Mouse (Mus musculus) A20 (cell line): ENCODE measurements around the gene Traf3ip3.
A peak's percentile ranks its signal among the peaks of the same experiment; 100 is the strongest.

Source experiments
- DNase-seq: peaks from one replicate; pipeline ENCODE4 v3.0.0-alpha.2; 2011; ENCODE audit warnings: low read depth, low spot score

Gene Traf3ip3

DNA sequence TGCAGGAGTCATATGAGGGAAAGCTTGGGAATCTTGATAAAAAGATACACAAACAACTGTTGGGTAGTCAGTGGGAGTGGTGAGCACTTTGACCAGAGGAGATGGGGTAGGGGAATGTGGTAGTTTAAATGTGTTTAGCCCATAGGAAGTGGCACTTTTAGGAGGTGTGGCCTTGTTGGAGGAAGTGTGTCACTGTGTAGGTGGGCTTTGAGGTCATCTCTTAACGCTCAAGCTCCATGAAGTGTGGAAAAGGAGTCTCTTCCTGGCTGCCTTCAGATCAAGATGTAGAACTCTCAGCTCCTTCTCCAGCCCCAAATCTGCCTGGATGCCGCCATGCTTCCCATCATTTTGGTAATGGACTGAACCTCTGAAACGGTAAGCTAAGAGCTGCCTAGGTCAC is 6.0 kb upstream of the Traf3ip3 start, which contains the start of gene Lamb3:
Lamb3 (plus strand) TSS at position 197 of the 400 bp plus-strand sequence.
- no peak for DNase-seq

DNA sequence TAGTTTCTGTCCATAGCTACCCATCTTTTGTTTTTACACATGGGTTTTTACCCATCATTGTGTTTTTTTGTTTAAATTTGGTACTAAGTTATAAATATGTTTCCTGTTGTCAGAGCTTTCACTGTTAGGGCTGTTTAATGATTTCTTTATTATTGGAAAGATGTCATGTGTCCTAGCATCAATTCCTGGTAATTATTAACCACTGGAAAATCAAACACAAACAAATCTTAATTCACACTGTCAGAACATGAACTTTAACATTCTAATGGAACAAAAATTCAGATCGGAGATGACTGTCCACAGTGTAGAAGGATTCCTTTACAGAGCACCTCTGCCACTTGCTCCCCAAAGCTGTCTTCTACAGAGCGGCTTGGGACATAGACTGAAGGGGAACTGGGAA is 3.9 kb upstream of the Traf3ip3 start:
- no peak for DNase-seq

DNA sequence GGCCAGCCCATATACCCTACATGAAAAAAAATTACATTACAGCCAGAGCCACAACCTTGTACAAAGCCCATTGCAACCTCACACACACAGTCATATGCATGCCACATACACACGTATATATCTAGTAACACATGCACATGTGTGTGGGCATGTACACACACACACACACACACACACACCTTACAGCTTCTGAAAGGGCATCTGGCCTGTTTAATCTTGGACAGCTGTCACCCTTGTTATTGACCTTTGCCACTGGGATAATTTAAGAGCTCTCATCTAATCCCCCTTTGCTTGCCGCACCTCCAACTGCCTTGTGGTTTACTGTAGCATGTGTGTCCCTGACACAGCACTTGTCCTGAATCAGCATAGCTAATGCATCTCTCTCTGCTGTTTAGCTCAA is 2.3 kb upstream of the Traf3ip3 start:
- no peak for DNase-seq

DNA sequence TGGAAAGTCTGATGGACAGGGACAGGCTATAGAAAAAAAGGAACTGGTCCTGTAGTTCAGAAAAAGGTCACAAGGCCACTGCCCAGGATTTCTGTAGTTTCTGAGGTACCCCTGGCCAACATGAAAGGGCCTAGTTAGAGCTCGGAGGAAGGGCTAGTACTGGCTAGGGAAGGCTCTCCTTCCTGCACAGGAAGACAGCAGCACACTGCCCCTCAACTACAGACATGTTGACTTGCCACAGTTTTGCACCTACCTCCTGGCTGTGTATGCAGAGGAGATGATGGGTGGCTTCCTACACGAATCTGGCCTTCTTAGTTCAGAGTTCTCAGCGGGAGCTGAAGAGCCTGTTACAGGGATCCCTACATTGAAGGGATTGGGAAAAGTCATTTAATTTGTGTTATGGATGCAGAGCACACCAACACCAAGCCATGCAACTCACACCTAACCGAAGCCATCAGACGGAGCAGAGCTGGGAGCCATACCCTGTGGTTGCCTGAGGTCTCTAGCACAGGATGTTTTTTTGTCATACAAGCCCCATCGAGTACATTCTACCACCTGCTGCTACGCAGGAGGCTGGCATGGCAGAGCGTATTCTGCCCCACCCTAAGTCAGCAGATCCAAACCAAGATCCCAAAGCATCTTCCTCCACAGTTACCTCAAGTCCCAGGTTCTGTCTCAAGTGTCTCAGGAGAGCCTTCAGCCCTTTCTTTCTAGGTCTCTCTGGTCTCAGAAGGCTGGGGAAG is 692 bp downstream of the Traf3ip3 start:
- peak; percentile 55 for DNase-seq

DNA sequence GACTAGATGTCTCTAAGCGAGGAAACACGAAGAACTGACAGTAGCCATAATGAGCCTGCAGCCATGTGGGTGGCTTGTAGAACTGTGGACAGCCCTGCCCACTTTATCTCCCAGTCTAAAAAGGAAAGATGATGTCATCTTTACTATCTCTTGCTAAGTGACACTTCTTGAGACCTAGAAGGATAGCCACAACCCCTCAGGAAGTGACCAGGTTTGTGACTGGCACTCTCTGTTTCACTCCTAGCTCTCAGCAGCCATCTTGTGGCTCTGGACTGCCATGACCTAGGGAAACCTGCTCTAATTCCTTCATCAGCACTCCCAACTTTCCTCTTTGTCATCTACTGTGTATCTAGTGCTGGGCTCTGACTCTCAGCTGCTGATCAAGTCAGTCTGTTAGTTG is 3.2 kb downstream of the Traf3ip3 start:
- DNase-seq, result no peak

DNA sequence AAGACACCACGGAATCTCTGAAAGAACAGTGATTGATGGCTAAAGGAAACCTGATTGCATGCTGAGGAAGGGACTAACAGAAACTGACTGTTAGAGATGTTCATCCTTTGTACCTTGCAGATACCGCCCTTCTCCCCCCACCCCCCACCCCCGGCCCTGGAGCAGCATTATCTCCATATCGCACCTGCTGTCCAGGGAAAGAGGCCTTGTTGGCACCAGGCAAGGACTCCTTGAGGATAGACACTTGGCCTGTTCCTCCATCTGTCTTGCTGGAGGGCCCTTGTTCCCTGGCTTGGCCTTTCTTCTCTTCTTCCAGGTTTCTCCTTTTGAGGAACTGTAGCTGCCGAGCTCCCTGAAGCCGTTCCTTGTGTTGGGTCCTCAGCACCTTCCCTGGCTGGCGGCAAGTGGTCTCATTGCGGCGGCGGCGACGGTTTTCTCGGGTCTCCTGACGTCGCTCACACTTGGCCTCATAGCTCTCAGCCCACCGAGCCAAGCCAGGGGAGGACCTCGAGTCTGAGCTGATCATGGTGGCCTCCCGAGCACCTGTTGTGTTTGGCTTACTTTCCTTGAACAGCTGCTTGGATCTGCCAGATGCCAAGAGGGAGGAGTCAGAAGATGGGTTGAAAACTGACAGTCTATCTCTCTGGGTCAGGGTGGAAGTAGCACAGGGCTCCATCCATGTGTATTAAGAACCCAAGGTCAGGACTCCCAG is 3.9 kb downstream of the Traf3ip3 start:
- DNase-seq, result no peak

DNA sequence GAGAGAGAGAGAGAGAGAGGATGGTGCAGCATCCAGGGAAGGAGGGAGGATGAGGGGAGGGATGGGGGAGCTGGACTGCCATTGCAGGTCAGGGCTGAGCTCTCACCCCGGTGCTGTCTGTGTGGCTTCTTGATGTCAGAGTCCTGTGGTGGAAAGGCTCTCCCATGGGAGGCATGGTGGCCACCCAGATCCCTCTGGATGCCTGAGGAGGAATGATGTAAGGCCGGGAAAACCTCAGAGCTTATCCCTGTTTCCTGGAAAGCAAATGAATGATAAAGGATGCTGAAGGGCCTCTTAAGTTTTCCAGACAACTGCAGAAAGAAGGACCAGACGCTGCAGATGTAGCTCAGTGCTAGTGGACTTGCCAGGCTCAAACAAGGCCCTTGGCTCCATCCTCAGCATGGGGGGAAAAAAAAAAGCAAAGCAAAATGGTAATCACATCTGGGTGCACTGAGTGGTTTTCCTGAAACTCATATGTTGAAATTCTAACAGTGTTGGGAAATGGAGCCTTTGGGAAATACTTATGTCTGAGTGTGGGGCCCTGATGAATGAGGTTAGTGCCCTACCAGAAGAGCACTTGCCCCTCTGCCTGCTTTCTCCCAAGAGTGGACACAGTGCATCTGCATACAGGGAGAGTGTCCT is 6.2 kb downstream of the Traf3ip3 start:
- DNase-seq, result no peak

DNA sequence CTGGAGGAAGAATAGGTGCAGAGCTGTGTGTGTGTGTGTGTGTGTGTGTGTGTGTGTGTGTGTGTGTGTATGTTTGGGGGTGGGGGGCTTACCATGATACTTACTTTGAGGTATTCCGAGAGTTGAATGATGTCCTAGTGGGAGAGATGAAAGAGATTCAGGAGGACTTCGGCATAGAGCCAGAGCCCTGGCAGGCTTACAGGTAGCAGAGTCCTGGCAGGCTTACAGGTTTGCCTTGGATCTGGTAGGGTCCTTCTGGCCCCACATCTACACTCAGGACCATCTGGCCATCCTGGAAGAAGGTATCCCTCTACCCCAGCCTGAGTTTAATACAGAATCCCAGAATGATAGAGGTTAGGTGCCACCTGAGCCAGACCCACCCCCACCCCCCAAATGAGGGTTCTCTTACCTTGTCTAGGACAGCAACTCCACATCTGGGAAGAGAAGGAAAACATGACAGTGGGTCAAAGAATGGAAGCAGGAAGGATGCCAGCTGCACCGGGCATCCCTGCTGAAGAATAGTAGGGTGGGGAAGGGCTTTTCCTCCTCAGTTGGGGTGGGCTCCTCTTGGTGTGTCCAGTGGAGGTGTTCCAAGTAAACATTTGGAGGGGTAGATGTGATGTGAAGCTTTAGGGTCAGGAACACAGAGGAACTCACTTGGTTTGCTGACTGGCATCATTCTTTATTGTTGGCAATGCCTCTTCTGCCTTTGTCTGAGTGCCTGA is 6.9 kb downstream of the Traf3ip3 start:
- no peak for DNase-seq

DNA sequence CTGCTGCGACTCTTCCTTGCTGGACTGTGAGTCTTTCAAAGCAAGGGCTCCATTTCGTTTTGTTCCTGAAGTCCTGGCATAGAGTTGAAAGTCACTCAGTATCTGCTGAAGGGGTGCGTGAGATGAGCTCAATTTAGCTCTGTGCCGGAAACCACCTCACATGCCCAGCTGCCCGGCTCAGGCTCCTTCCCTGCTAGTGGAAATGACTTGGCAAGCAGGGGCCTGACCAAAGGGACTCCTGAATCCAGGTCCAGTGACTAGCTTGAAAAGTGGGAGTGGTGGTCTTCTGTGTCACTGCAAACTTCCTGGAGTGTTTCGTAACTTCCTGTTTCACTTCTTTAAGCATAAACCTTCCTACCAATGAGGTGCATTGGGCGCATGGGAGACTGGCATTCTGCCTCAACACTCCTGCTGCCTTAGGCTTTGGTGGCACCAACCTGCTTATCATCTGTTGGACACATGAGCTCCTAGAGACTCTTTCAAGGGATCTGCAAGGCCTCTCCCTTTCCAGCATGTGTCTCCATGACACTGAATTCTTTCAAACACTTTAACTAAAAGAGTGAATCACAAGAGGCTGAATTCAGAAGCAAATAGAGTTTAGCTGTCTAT is 9.7 kb downstream of the Traf3ip3 start:
- no peak for DNase-seq

DNA sequence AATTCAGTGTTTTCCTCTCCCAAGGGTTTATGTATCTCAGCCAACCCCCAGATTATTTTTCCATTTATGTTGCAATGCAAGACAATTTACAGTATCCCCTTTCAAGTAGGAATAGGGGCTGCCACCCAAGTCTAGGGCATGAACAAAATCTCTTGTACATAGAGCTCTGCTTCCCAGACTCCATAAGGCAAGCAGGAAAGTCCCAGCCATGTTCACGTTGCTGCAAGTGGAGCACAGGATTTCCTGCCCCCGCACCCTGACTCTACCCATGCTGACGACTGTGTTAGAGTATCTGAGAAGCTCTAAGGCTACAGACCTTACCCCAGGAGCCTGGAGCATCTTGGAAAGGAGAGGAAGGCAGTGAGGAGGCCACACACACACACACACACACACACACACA is 11.7 kb downstream of the Traf3ip3 start:
- DNase-seq, result no peak

DNA sequence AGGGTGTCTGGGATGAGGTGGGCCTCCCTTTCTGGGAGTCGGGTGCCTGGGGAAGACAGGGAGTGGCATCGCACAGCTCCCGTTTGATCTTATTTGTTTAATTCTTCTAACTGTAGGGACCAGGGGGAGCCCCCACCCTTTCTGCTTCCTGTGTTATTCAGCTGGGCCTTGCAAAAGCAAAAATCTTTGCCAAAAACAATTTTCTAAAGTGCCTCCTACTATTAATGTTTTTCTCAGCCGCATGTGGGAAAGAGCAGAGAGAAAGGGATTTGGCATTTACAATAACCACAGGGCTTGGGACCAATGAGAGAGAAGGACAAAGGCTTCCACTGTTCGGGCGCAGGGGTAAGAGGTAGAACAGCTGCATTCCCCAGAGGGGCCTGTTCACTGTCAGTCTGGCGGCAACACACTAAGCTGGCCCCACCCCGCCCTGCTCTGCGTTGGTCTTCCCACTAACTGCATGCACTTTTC is 12.3 kb downstream of the Traf3ip3 start:
- no peak for DNase-seq

DNA sequence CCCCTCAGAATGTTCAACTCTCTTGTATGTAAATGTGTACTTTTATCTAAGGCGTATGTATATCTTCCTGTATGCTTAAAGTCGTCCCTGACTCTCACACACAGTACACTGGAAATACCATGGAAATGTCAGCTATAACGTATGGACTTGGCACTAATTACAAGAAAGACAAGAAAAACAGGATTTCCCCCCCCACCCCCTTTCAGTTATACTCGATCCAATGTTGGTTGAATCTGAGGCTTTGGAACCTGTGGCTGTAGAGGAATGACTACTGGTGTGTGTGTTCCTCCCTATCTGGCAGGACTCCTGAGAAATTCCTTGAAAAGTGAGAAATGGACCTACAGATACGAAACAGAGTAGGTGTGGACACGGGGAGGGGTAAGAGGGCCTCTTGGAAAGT is 13.2 kb downstream of the Traf3ip3 start:
- DNase-seq, result no peak

DNA sequence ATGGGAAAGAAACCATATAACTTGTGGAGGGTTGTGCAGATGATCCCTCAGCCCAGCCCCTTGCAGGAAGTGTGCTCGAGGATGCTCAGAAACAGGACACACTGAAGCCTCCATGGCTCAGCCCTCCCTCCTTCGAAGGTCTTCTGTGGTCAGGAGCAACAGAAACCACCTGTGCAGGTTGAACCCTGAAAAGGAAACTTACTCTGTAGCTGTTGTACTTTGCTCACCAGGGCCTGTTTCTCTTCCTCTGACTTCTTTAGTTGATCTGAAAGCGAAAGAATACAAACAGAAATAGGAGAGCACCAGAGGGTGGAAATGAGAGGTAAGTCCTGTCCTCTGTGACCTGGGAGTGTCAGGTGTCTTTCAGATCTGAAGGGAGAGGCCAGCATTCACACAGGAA is 20.4 kb downstream of the Traf3ip3 start:
- DNase-seq, result peak; percentile 76

DNA sequence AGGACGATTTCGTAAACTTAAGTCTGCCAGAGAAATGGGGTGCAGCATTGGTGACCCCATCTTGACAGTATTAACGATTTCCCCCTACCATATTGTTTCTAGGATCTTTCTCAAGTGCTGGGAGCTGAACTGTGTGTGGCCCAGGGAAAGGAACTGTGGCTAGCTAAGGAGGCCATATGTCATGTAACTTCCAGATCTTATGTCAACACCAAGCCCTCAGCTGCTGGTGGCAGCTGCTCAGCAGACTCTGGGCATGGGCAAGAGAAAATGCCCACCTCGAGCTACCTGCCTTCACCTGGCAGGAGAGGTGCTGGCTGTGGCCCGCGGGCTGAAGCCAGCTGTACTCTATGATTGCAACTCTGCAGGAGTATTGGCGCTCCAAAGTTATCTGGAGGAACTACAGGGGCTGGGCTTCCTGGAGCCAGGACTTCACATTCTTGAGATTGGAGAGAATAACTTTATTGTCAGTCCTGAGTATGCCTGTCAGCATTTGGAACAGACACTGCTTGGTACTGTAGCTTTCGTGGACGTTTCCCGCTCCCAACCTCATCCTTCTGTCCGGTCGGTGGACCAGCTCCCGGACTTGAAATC is 27.3 kb downstream of the Traf3ip3 start:
- DNase-seq, result peak; percentile 45

DNA sequence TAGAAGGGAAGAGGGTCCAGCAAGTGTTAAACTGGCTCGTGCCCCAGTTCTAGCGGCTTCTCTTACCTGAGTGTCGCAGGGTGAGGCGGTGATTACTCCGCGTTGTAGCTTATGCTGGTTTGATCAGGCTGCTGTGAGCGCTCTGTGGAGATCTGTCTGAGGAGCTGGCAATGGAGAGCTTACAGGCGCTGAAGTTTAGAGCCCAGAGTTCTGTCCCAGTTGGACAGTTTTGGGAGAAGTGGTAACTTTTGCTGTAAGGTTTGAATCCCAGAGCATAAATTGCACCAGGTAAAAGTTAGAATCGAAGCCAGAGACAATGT is 27.7 kb downstream of the Traf3ip3 start:
- DNase-seq, result no peak

DNA sequence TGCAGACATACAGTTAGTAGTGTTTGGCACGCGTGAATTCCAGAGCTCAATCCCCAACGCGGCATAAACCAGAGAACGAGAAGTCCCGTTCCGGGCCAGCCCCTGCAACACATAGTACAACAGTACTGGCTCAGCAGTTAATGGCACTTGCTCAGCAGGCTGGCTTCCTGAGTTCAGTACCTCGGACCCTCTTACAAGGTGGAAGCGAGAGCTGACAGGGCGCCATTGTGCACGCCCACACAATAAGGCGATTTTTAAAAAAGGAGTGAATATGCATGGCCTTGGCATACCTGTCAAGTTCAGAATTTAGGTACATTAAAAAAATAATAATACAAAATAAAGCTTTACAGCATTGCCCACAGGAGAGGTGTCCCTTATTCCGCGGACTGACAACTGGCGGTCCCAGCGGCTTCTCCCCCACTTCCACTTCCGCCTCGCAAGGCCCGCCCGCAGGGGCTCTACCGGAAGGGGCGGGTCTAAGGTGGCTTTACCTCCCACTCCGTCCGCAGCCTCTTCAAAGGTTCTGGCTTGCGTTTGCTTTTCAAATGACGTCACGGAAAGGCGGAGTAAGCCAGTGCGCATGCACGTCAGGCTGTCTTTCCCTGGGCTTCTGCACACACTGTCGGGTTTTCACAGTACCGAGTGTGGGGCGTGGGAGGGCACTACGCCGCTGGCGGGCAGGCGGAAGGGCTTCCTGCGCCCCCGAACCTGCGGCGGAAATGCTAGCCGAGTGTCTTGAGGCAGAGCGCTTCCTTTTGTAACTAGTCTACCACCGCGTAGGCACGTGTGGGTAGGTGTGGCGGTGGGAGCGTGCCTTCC is 28.3 kb downstream of the Traf3ip3 start:
- DNase-seq, result peak; percentile 99

DNA sequence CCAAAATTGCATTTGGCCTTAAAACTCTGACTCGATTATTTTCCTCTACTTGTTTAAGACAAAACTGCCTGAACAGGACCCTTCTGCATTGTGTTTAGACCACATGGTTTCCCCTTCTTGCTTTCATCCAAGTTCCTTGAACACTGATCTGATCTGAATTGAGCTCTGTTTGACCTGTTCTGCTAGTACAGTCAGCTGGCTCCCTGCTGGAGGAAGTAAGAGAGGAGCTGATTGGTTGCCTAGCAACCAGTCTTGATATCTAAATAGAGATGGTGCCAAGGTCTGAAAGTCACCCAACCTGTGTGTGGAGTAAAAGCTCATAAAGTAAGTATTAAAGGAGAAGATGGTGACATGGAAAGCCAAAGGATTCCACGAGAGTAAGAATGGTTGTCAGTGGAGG is 31.6 kb downstream of the Traf3ip3 start:
- DNase-seq, result peak; percentile 34

DNA sequence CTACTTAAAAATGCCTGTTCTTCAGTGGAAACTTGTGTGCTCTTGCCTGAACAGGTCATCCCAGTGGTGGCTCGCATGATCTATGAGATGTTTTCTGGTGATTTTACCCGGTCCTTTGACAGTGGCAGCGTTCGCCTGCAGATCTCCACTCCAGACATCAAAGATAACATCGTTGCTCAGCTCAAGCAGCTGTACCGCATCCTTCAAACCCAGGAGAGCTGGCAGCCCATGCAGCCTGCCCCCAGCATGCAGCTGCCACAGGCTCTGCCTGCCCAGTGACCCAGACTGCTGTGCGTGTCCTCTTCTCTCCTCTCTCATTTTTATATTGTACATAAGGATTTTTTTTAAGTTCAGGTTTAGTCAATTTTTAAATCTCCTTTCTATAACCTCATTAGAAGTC is 32.3 kb downstream of the Traf3ip3 start:
- DNase-seq, result no peak

DNA sequence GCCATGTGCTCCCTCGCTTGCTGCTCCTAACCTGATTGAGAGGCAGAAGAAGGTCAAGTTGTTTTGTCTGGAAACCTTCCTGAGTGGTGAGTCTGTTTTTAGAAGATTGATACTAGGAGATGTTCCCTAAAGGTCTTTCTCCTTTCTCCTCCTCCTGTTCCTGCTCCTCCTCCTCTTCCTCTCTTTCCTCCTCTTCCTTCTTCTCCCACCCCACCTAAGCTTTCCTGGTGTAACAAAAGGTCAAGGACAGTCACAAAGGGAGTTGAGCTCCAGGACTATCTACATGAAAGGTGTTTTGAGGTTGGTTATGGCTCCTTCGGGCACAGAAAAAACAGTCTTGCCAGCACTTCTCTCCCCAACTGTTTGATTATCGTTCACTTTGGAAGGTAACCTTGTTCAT is 33.8 kb downstream of the Traf3ip3 start, which contains the start of gene A130010J15Rik:
A130010J15Rik (plus strand) TSS at position 301 of the 400 bp plus-strand sequence.
- DNase-seq, result no peak

DNA sequence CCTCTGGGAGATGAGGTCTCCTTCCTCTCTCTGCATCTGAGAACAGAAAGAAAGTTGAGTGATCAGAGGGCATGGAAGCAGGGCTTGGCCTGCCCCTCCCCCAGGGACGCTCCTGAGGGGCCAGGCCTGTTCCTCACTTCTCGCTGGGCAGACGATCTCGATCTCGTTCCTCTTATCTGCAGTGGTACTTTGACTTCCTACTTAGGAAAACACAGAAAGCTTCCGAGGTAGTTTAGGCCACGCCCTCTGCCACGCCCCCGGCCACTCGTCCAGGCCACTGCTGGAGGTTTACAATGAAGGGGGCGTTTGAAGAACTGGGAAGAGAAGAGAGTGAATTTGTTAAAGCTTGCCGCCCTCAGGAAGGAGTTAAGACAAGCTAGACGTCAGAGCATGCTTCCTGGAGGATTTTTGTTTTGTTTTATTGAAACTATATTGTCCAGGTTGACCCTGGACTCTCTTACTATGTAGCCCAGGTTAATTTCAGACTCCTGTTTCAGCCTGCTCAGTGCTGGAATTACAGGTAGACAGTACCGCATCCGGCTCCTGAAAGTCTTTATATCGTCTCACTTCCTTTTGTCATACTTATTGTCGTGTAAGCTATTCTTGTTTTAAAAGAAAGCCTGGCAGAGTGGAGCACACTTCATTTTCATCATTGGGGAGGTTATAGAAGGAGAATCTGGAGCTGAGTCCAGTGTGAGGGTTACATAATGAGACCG is 41.0 kb downstream of the Traf3ip3 start:
- DNase-seq, result peak; percentile 77
